Mouse (Mus musculus): ENCODE measurements around the gene Chka. TPM values are rescaled to one million over a fixed set of nuclear protein-coding genes. Genes with fewer than 3 reads are reported as not detected.

Gene Chka
- total and polyA plus RNA-seq, 2 experiments from 2014 or later, result 13.6 to 36.3 TPM

- Histone ChIP-seq H3K36me3 (replicated peaks; ENCODE audit: control insufficient read depth, insufficient read depth, low read length) (no peaks in the 10 kb centered on the region), H3K4me3 (ENCODE audit: low read depth, low read length) (no peak overlapping the region), H3K27ac (ENCODE audit: low read depth) (no peak overlapping the region), H3K4me1 (ENCODE audit: control insufficient read depth, insufficient read depth) (peaks cover 7% of the 10 kb centered on the region; the same call in 1 of the 2 replicates), H3K27me3 (ENCODE audit: control insufficient read depth, insufficient read depth, low read length) (no peaks in the 10 kb centered on the region), H3K4me2 (ENCODE audit: low read depth, low read length) (no peak overlapping the region), H3K9me3 (replicated peaks; ENCODE audit: control insufficient read depth, low read length) (no peaks in the 10 kb centered on the region), H3K9ac (replicated peaks; ENCODE audit: low read depth, low read length) (no peak overlapping the region)
- ATAC-seq (ENCODE audit: insufficient read depth, low read depth), result no peak
- no peak for TF ChIP-seq CTCF (IDR thresholded peaks at IDR 0.05; ENCODE audit: low read depth)
- no peak for TF ChIP-seq EP300 (IDR thresholded peaks at IDR 0.05; ENCODE audit: low read depth)
- DNase-seq (ENCODE audit: low spot score), result no peak
- WGBS, result 83% methylated on average over 7 of the region's 7 CpGs
These were observed 17.3 kb upstream of the Chka start for GRCm38 (mm10) chr19:3834301-3834700.

DNA sequence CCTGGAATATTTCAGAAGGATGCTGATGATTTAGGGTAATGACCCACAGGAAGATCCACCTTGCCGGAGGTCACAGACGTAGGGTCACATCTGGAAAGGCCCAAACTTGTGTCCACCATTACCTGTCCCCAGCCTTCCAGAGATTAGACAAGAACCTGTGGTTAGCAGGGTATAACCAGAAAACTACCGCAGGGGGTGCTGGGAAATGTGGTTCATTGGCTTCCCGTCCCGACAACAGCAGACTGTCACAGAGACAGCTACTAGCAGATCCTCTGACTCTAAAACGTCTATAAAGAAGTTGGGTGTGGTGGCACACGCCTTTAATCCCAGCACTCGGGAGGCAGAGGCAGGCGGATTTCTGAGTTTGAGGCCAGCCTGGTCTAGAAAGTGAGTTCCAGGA, 14.8 kb upstream of the Chka start:
- H3K27ac ChIP-seq (ENCODE audit: low read depth), result no peak overlapping the region
- no peak overlapping the region for H3K4me3 ChIP-seq (ENCODE audit: low read depth, low read length)
- H3K9ac ChIP-seq (replicated peaks; ENCODE audit: low read depth, low read length), result no peak overlapping the region
- H3K27me3 ChIP-seq (ENCODE audit: control insufficient read depth, insufficient read depth, low read length), result no peaks in the 10 kb centered on the region
- H3K4me2 ChIP-seq (ENCODE audit: low read depth, low read length), result no peak overlapping the region
- WGBS, result 87% methylated on average over 9 of the region's 9 CpGs
- no peaks in the 10 kb centered on the region for H3K9me3 ChIP-seq (replicated peaks; ENCODE audit: control insufficient read depth, low read length)
- TF ChIP-seq EP300 (IDR thresholded peaks at IDR 0.05; ENCODE audit: low read depth), result no peak
- ATAC-seq (ENCODE audit: insufficient read depth, low read depth) (no peak), DNase-seq (ENCODE audit: low spot score) (no peak)
- H3K36me3 ChIP-seq (replicated peaks; ENCODE audit: control insufficient read depth, insufficient read depth, low read length), result no peaks in the 10 kb centered on the region
- H3K4me1 ChIP-seq (ENCODE audit: control insufficient read depth, insufficient read depth), result peaks cover 7% of the 10 kb centered on the region; the same call in 1 of the 2 replicates

DNA sequence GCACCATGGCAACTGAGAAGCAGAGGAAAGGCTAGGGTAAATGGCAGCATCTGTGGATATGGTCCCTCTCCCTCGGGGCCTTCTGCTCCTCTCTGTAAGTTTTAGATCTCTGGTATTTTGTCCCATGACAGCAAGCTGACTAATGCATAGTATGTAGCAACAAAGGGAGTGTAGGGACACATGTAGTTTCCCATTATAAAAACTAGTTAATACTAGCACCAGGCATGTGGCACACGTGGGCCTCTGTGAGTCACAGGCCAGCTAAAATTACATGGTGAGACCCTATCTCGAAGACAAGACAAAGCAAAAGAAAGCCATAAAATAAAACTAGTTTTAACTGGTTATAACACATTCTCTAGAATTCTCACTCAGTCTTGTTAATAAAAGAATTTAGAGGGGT, 12.6 kb upstream of the Chka start:
- no peak for DNase-seq (ENCODE audit: low spot score)
- Histone ChIP-seq H3K4me1 (ENCODE audit: control insufficient read depth, insufficient read depth) (no peaks in the 10 kb centered on the region), H3K27ac (ENCODE audit: low read depth) (no peak overlapping the region), H3K9ac (replicated peaks; ENCODE audit: low read depth, low read length) (no peak overlapping the region), H3K4me2 (ENCODE audit: low read depth, low read length) (no peak overlapping the region), H3K9me3 (replicated peaks; ENCODE audit: control insufficient read depth, low read length) (no peaks in the 10 kb centered on the region), H3K36me3 (replicated peaks; ENCODE audit: control insufficient read depth, insufficient read depth, low read length) (no peaks in the 10 kb centered on the region), H3K4me3 (ENCODE audit: low read depth, low read length) (no peak overlapping the region), H3K27me3 (ENCODE audit: control insufficient read depth, insufficient read depth, low read length) (no peaks in the 10 kb centered on the region)
- no peak for TF ChIP-seq EP300 (IDR thresholded peaks at IDR 0.05; ENCODE audit: low read depth)
- no peak for TF ChIP-seq CTCF (IDR thresholded peaks at IDR 0.05; ENCODE audit: low read depth)
- 76% methylated on average over 3 of the region's 3 CpGs for WGBS
- ATAC-seq (ENCODE audit: insufficient read depth, low read depth), result no peak

GRCm38 (mm10) chr19:3839686-3840085, 11.9 kb upstream of the Chka start:
- DNase-seq (ENCODE audit: low spot score), result no peak
- Histone ChIP-seq H3K27ac (ENCODE audit: low read depth) (no peak overlapping the region), H3K9me3 (replicated peaks; ENCODE audit: control insufficient read depth, low read length) (no peaks in the 10 kb centered on the region), H3K9ac (replicated peaks; ENCODE audit: low read depth, low read length) (no peak overlapping the region), H3K4me3 (ENCODE audit: low read depth, low read length) (no peak overlapping the region), H3K27me3 (ENCODE audit: control insufficient read depth, insufficient read depth, low read length) (no peaks in the 10 kb centered on the region), H3K36me3 (replicated peaks; ENCODE audit: control insufficient read depth, insufficient read depth, low read length) (no peaks in the 10 kb centered on the region), H3K4me1 (ENCODE audit: control insufficient read depth, insufficient read depth) (no peaks in the 10 kb centered on the region), H3K4me2 (ENCODE audit: low read depth, low read length) (no peak overlapping the region)
- 41% methylated on average over 2 of the region's 2 CpGs for WGBS
- no peak for ATAC-seq (ENCODE audit: insufficient read depth, low read depth)
- TF ChIP-seq EP300 (IDR thresholded peaks at IDR 0.05; ENCODE audit: low read depth) (no peak), CTCF (IDR thresholded peaks at IDR 0.05; ENCODE audit: low read depth) (no peak)

DNA sequence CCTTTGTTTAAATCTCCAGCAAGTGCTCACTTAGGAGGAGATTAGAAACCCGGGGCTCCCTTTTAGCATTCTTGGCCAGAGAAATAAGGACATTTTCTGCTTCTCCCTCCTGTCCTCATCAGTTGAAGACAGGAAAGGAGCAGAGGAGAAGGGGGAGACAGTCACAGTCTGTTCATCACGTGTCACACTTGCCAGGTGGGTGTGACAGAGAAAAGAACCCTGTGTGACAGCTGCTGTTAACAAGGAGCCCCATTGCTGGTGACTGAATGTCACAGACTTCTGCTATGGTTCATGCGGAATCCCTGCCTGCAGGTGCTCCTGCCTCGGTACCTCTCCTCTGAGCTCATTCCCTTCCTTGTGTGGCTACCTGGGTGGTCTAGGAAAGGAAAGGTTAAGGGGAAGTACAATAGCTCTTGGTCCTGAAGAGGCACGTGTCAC, 11.3 kb upstream of the Chka start:
- TF ChIP-seq CTCF (IDR thresholded peaks at IDR 0.05; ENCODE audit: low read depth) (no peak), EP300 (IDR thresholded peaks at IDR 0.05; ENCODE audit: low read depth) (no peak)
- WGBS, result 33% methylated on average over 5 of the region's 5 CpGs
- no peaks in the 10 kb centered on the region for H3K4me1 ChIP-seq (ENCODE audit: control insufficient read depth, insufficient read depth)
- H3K9ac ChIP-seq (replicated peaks; ENCODE audit: low read depth, low read length), result no peak overlapping the region
- H3K27ac ChIP-seq (ENCODE audit: low read depth), result no peak overlapping the region
- no peak overlapping the region for H3K4me3 ChIP-seq (ENCODE audit: low read depth, low read length)
- ATAC-seq (ENCODE audit: insufficient read depth, low read depth) (no peak), DNase-seq (ENCODE audit: low spot score) (no peak)
- no peaks in the 10 kb centered on the region for H3K36me3 ChIP-seq (replicated peaks; ENCODE audit: control insufficient read depth, insufficient read depth, low read length)
- H3K4me2 ChIP-seq (ENCODE audit: low read depth, low read length), result no peak overlapping the region
- H3K9me3 ChIP-seq (replicated peaks; ENCODE audit: control insufficient read depth, low read length), result no peaks in the 10 kb centered on the region
- no peaks in the 10 kb centered on the region for H3K27me3 ChIP-seq (ENCODE audit: control insufficient read depth, insufficient read depth, low read length)

DNA sequence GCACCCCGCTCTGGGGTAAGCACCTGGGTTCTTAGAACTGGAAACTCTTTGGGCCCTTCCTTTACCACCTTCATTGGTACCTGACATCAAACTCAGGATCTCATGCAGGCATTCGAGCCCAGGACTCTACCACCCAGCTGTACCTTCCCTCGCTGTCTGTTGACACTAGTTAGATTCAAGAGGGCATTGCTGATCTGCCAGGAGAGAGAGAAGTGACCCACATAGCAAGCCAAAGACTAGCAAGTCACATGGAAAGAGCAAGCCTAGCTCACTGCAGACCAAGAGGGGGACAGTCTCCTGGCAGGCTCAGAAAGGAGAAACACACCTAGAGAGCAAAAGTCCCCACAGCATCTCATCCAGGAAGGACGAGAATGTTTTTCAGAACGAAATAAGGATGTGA, 10.9 kb upstream of the Chka start:
- no peak for TF ChIP-seq EP300 (IDR thresholded peaks at IDR 0.05; ENCODE audit: low read depth)
- TF ChIP-seq CTCF (IDR thresholded peaks at IDR 0.05; ENCODE audit: low read depth), result no peak
- Histone ChIP-seq H3K27ac (ENCODE audit: low read depth) (no peak overlapping the region), H3K4me1 (ENCODE audit: control insufficient read depth, insufficient read depth) (no peaks in the 10 kb centered on the region), H3K9me3 (replicated peaks; ENCODE audit: control insufficient read depth, low read length) (no peaks in the 10 kb centered on the region), H3K4me2 (ENCODE audit: low read depth, low read length) (no peak overlapping the region), H3K27me3 (ENCODE audit: control insufficient read depth, insufficient read depth, low read length) (no peaks in the 10 kb centered on the region), H3K36me3 (replicated peaks; ENCODE audit: control insufficient read depth, insufficient read depth, low read length) (no peaks in the 10 kb centered on the region), H3K9ac (replicated peaks; ENCODE audit: low read depth, low read length) (no peak overlapping the region), H3K4me3 (ENCODE audit: low read depth, low read length) (no peak overlapping the region)
- DNase-seq (ENCODE audit: low spot score) (no peak), ATAC-seq (ENCODE audit: insufficient read depth, low read depth) (no peak)
- WGBS, result 75% methylated on average over 5 of the region's 5 CpGs

Measured in heart, postnatal 0 days (tissue).